Comparison of ENCODE assay signal across 17 mouse cellular contexts in genomic region chr15:27708968-27709612, GRCm38 (mm10). TPM values are rescaled to one million over a fixed set of nuclear protein-coding genes. Genes with fewer than 3 reads are reported as not detected.
DNase-seq lines count a peak whose midpoint lies in the region; ATAC-seq lines count a peak whose summit lies in the region.
"Had no signal": no experiment of that assay in that cellular context is flagged by ENCODE, and none has a peak within 500 bp of the region (broad histone marks: within the 10 kb centered on the region; RNA-seq: fewer than 3 reads in every experiment).

No protein-coding gene starts in this region.

- DNase-seq in heart, adult 11 months: peak; percentile 94
- DNase-seq in heart, postnatal 25 days (ENCODE audit: low spot score): no peak
- peak; percentile 43 for DNase-seq in 416B (ENCODE audit: low read depth)
- no peak for DNase-seq in right cerebral cortex, postnatal 36 days (ENCODE audit: low spot score in 2 of 2)
- DNase-seq in layer of hippocampus, adult 18-20 months (ENCODE audit: low spot score in 2 of 2): no peak
- DNase-seq in cerebellum, postnatal 25 days: no peak
- DNase-seq: cerebellum, adult 18-20 months; embryo, embryonic 11 days; gastrocnemius, adult 2 months; kidney, adult 18-20 months; kidney, postnatal 36 days; thymus, postnatal 25 days had no signal

- intact Hi-C loops in heart, postnatal 25 days (cut with DNase I): no loop called here

- peak; percentile 90 for ATAC-seq in granulocyte monocyte progenitor cell, adult 5-6 weeks (replicated peaks; ENCODE audit: poor library complexity, severe bottlenecking)
- peak; percentile 86 for ATAC-seq in monocyte, adult 5-6 weeks (replicated peaks; ENCODE audit: insufficient number of reproducible peaks, low FRiP score, low TSS enrichment, poor library complexity, severe bottlenecking)
- ATAC-seq: forebrain, embryonic 13.5 days; hindbrain, embryonic 16.5 days; liver, embryonic 12.5 days had no signal

RNA-seq across cellular contexts. Expression of gene Otulinl, which starts 27.7 kb away (rescaled TPM):
- 1 to 10 TPM; 2.7 to 3.6 TPM for total RNA-seq in heart, postnatal 25 days (2021)
- 56.7 and 73.7 TPM in 2 replicates for total RNA-seq in granulocyte monocyte progenitor cell, adult 5-6 weeks (2014; fragmentation: Nextera tagmentation)
- 29.6 and 35.3 TPM in 2 replicates for total RNA-seq in granulocyte monocyte progenitor cell, adult 5-6 weeks (2017)
- 110 to 158 TPM (median 149 TPM) in 3 replicates for total RNA-seq in monocyte, adult 5-6 weeks (2017)
- total RNA-seq in layer of hippocampus, adult 18-20 months (2021): 10 to 100 TPM; 27.8 to 29.1 TPM

Comparison
In these comparisons a context has a peak if more than half of its experiments do, and no peak if none do; other contexts are left out.
1. DNase-seq: peak in heart, adult 11 months (single experiment) and 416B (single experiment); none in heart, postnatal 25 days (single experiment), right cerebral cortex, postnatal 36 days (0 of 2), layer of hippocampus, adult 18-20 months (0 of 2) and cerebellum, postnatal 25 days (0 of 2).
2. RNA of gene Otulinl, which starts 27.7 kb away (total RNA-seq): 110 to 158 TPM in monocyte, adult 5-6 weeks, 29.6 to 73.7 TPM in granulocyte monocyte progenitor cell, adult 5-6 weeks and 27.8 to 29.1 TPM in layer of hippocampus, adult 18-20 months; 2.7 to 3.6 TPM in heart, postnatal 25 days; every median in the first group is over 4 times any median in the second.